Mouse (Mus musculus): ENCODE measurements around the gene Ifit1bl2. TPM values are rescaled to one million over a fixed set of nuclear protein-coding genes. Genes with fewer than 3 reads are reported as not detected.
"Not testable (repeated sequence)": the region's sequence is repeated elsewhere in the genome, so short reads cannot be mapped to it uniquely, and the experiment has no call there.

Gene Ifit1bl2
- polyA plus RNA-seq, 1 experiment from 2014 or later: 7.3 TPM

- H3K4me1 ChIP-seq (replicated peaks): no peaks in the 10 kb centered on the region
- no peaks in the 10 kb centered on the region for H3K27me3 ChIP-seq (replicated peaks)
- no peaks in the 10 kb centered on the region for H3K36me3 ChIP-seq
- no peak overlapping the region for H3K4me3 ChIP-seq (replicated peaks)
- H3K9me3 ChIP-seq: no peaks in the 10 kb centered on the region
- H3K4me2 ChIP-seq (replicated peaks): no peak overlapping the region
- ATAC-seq: peak; percentile 52
- WGBS: 63% methylated on average over 5 of the region's 5 CpGs
- H3K9ac ChIP-seq: no peak overlapping the region
- H3K27ac ChIP-seq: no peak overlapping the region
These were observed 2.1 kb upstream of the Ifit1bl2 start for GRCm38 (mm10) chr19:34642616-34643015.

- H3K27me3 ChIP-seq (replicated peaks): no peaks in the 10 kb centered on the region
- no peak overlapping the region for H3K4me2 ChIP-seq (replicated peaks)
- H3K4me3 ChIP-seq (replicated peaks): no peak overlapping the region
- ATAC-seq: peak; percentile 57; the same call in 1 of the 2 replicates
- H3K9ac ChIP-seq: no peak overlapping the region
- 5% methylated on average over 3 of the region's 3 CpGs for WGBS
- no peaks in the 10 kb centered on the region for H3K36me3 ChIP-seq
- H3K4me1 ChIP-seq (replicated peaks): no peaks in the 10 kb centered on the region
- no peaks in the 10 kb centered on the region for H3K9me3 ChIP-seq
- no peak overlapping the region for H3K27ac ChIP-seq
These were observed 3.5 kb downstream of the Ifit1bl2 start for GRCm38 (mm10) chr19:34636933-34637557.

DNA sequence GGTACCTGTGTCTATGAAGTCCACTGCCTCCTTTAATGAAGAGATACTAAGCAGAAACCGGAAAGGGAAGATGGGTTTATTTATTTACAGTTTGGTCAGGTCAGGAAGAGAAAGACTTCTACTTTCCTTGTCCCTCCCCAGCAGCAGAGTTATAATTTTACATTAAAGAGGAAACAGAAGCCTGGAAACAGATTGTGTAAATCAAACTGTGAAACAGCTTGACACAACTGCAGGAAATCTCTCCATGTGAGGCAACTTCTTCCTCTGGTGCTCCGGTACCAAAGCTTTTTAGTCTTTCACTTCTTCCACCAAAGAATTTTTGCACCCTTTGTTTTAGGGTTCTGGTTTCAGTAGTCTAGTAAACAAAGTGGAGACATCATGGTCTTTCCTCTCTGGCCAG, 7.1 kb downstream of the Ifit1bl2 start:
- H3K27ac ChIP-seq: no peak overlapping the region
- no peak overlapping the region for H3K9ac ChIP-seq
- no peak overlapping the region for H3K4me2 ChIP-seq (replicated peaks)
- no peak for ATAC-seq
- H3K9me3 ChIP-seq: no peaks in the 10 kb centered on the region
- WGBS: 57% methylated on average over 2 of the region's 2 CpGs
- H3K4me3 ChIP-seq (replicated peaks): no peak overlapping the region
- H3K4me1 ChIP-seq (replicated peaks): no peaks in the 10 kb centered on the region
- H3K27me3 ChIP-seq (replicated peaks): no peaks in the 10 kb centered on the region
- H3K36me3 ChIP-seq: no peaks in the 10 kb centered on the region

GRCm38 (mm10) chr19:34631487-34631886, 9.1 kb downstream of the Ifit1bl2 start:
- no peak overlapping the region for H3K4me2 ChIP-seq (replicated peaks)

GRCm38 (mm10) chr19:34627496-34627895, 13.0 kb downstream of the Ifit1bl2 start:
- Histone ChIP-seq H3K4me2 (replicated peaks) (no peak overlapping the region), H3K27me3 (replicated peaks) (no peaks in the 10 kb centered on the region), H3K4me1 (replicated peaks) (no peaks in the 10 kb centered on the region), H3K27ac (no peak overlapping the region), H3K9me3 (no peaks in the 10 kb centered on the region), H3K36me3 (no peaks in the 10 kb centered on the region), H3K4me3 (replicated peaks) (no peak overlapping the region), H3K9ac (no peak overlapping the region)
- ATAC-seq: peak; percentile 79
- WGBS: 26% methylated on average over 2 of the region's 2 CpGs

More at GRCm38 (mm10) chr19:34631487-34631886, 9.1 kb downstream of the Ifit1bl2 start:
- no peak overlapping the region for H3K4me3 ChIP-seq (replicated peaks)
- H3K27ac ChIP-seq: no peak overlapping the region
- no peak for ATAC-seq
- H3K9ac ChIP-seq: no peak overlapping the region
- H3K9me3 ChIP-seq: no peaks in the 10 kb centered on the region
- no peaks in the 10 kb centered on the region for H3K4me1 ChIP-seq (replicated peaks)
- H3K27me3 ChIP-seq (replicated peaks): no peaks in the 10 kb centered on the region
- no peaks in the 10 kb centered on the region for H3K36me3 ChIP-seq

GRCm38 (mm10) chr19:34624663-34625062, 15.9 kb downstream of the Ifit1bl2 start:
- H3K4me2 ChIP-seq (replicated peaks): no peak overlapping the region
- H3K27me3 ChIP-seq (replicated peaks): no peaks in the 10 kb centered on the region
- no peak overlapping the region for H3K27ac ChIP-seq
- no peaks in the 10 kb centered on the region for H3K36me3 ChIP-seq
- H3K9ac ChIP-seq: no peak overlapping the region
- H3K4me1 ChIP-seq (replicated peaks): no peaks in the 10 kb centered on the region
- H3K9me3 ChIP-seq: no peaks in the 10 kb centered on the region
- no peak for ATAC-seq
- 82% methylated on average over 4 of the region's 4 CpGs for WGBS
- H3K4me3 ChIP-seq (replicated peaks): no peak overlapping the region

DNA sequence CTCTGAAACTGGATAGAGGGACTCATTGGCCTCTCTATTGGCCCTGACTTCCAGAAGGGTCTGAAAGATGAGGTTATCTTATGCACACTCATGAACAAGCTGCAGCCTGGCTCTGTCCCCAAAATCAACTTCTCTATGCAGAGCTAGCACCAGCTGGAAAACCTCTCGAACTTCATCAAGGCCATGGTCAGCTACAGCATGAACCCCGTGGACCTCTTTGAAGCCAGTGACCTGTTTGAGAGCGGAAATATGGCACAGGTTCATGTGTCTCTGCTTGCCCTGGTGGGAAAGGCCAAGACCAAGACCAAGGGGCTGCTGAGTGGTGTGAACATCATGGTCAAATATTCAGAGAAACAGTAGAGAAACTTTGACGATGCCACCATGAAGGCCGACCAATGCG, 16.8 kb downstream of the Ifit1bl2 start:
- whole genome bisulfite sequencing: 95% methylated on average over 6 of the region's 6 CpGs
- H3K27ac ChIP-seq: no peak overlapping the region
- H3K9ac ChIP-seq: no peak overlapping the region
- H3K4me1 ChIP-seq (replicated peaks): no peaks in the 10 kb centered on the region
- ATAC-seq: no peak
- H3K36me3 ChIP-seq: no peaks in the 10 kb centered on the region
- H3K9me3 ChIP-seq: no peaks in the 10 kb centered on the region
- H3K4me3 ChIP-seq (replicated peaks): no peak overlapping the region
- no peak overlapping the region for H3K4me2 ChIP-seq (replicated peaks)
- no peaks in the 10 kb centered on the region for H3K27me3 ChIP-seq (replicated peaks)

DNA sequence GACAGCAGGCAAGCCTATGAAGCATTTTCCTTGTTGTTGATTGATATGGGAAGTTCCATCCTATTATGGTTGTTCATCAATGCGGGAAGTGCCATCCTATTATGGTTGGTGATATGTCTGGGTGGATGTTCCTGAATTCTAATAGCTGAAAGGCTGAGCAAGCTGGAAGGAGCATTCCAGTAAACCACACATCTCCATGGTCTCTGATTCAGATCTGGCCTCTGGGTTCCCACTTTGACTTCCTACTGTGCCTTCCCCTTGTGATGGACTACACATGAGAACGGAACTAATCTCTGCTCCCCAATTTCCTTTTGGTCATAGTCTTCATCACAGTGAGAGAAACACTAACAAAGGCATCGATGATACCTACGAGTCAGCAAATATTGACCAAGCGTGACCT, 19.7 kb downstream of the Ifit1bl2 start:
- WGBS: 84% methylated on average over 5 of the region's 5 CpGs
- Histone ChIP-seq H3K27me3 (replicated peaks) (no peaks in the 10 kb centered on the region), H3K27ac (no peak overlapping the region), H3K9ac (no peak overlapping the region), H3K9me3 (no peaks in the 10 kb centered on the region), H3K36me3 (no peaks in the 10 kb centered on the region), H3K4me3 (replicated peaks) (no peak overlapping the region), H3K4me2 (replicated peaks) (no peak overlapping the region), H3K4me1 (replicated peaks) (no peaks in the 10 kb centered on the region)
- ATAC-seq: no peak

DNA sequence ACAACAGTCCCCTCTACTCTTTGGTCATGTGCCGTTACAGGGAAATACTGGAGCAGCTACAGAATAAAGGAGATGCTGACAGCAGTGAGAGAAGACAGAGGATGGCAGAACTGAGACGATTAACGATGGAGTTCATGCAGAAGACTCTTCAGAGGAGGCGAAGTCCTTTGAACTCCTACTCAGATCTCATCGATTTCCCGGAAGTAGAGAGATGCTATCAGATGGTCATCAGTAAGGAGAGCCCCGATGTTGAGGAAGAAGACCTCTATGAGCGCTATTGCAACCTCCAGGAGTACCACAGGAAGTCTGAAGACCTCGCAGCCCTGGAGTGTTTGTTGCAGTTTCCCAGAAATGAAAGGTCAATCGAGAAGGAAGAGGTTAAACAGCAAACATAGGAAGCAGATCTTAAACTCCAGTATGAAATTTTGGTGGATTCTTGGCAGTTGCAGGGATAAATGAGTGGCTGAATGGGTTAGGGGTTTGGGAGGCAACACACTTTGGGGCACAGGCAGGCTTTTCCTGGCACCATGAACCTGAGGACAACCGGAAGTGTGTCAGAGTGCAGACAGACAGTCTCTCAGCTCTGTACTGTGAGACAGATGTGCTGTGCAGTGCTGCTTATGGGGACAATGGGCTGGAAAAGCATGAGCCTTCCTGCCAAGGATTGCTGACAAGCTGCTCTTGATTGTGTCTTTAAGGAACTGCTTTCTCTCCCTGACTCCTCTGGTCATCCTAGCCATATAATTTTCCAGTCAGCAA, 28.1 kb downstream of the Ifit1bl2 start:
- not testable (repeated sequence) for H3K27ac ChIP-seq; H3K4me2 ChIP-seq (replicated peaks); H3K4me3 ChIP-seq (replicated peaks); H3K4me1 ChIP-seq (replicated peaks); H3K9me3 ChIP-seq; H3K36me3 ChIP-seq; H3K9ac ChIP-seq; ATAC-seq; H3K27me3 ChIP-seq (replicated peaks)
- 84% methylated on average over 6 of the region's 11 CpGs for whole genome bisulfite sequencing

- not testable (repeated sequence) for H3K36me3 ChIP-seq; H3K4me1 ChIP-seq (replicated peaks); H3K9me3 ChIP-seq; H3K4me2 ChIP-seq (replicated peaks); H3K27me3 ChIP-seq (replicated peaks); H3K9ac ChIP-seq; H3K4me3 ChIP-seq (replicated peaks); ATAC-seq; H3K27ac ChIP-seq
- 75% methylated on average over 3 of the region's 3 CpGs for WGBS
These were observed 30.4 kb downstream of the Ifit1bl2 start for GRCm38 (mm10) chr19:34610118-34610517.

- H3K27me3 ChIP-seq (replicated peaks); H3K4me1 ChIP-seq (replicated peaks); H3K4me2 ChIP-seq (replicated peaks); H3K9ac ChIP-seq; H3K36me3 ChIP-seq; H3K4me3 ChIP-seq (replicated peaks); H3K9me3 ChIP-seq; H3K27ac ChIP-seq: not testable (repeated sequence)
- ATAC-seq: peak; percentile 84
- WGBS: 32% methylated on average over 4 of the region's 4 CpGs
These were observed 33.1 kb downstream of the Ifit1bl2 start, which contains the start of gene Ifit3b for GRCm38 (mm10) chr19:34607237-34608051. Gene Ifit3b, plus strand, starts transcription at chr19:34607970.

DNA sequence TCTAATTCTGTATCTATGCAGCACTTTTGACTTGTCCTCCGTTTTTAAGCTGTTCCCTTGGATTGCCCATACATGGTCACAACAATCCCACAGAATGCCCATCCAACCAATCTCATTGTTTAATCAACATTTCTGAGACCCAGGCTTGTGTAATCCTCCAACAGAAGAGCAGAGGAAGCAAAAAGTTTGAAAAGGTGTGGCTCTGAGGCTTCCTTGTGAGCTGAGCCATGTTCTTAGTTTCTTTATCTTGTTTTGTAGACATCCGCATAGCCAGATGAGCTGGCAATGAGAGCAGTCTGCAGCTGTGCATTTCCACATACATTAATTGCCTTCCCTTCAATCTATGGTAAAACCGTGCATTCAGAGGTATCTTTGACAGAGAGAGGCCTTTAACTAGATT, 35.1 kb downstream of the Ifit1bl2 start:
- Histone ChIP-seq H3K36me3 (no peaks in the 10 kb centered on the region), H3K27ac (no peak overlapping the region), H3K4me3 (replicated peaks) (no peak overlapping the region), H3K4me2 (replicated peaks) (no peak overlapping the region), H3K27me3 (replicated peaks) (no peaks in the 10 kb centered on the region), H3K9ac (no peak overlapping the region), H3K4me1 (replicated peaks) (no peaks in the 10 kb centered on the region; the same call in 1 of the 2 replicates), H3K9me3 (no peaks in the 10 kb centered on the region)
- ATAC-seq: no peak
- 87% methylated on average over 3 of the region's 3 CpGs for WGBS

All from intestine, embryonic 15.5 days (tissue).